Mouse (Mus musculus): ENCODE results near the gene Gjb3. TPM values are rescaled to one million over a fixed set of nuclear protein-coding genes. Genes with fewer than 3 reads are reported as not detected.

Gjb3 gene
- polyA plus RNA-seq, 1 experiment: 0.18 TPM

GRCm38 (mm10) chr4:127354506-127355485, 24.2 kb upstream of the Gjb3 start:
- WGBS: 63% methylated on average over 15 of the region's 15 CpGs
- H3K27ac ChIP-seq (ENCODE audit: insufficient read depth, low read length): no peak overlapping the region
- TF ChIP-seq CTCF (IDR thresholded peaks at IDR 0.05; ENCODE audit: borderline replicate concordance, insufficient read depth, low read depth, low read length): no peak
- no peak for TF ChIP-seq POLR2A (IDR thresholded peaks at IDR 0.05; ENCODE audit: borderline replicate concordance, insufficient read depth, low read length)
- H3K4me1 ChIP-seq (ENCODE audit: control insufficient read depth, insufficient read depth, low read length): no peaks in the 10 kb centered on the region; the same call in 1 of the 2 replicates
- no peak for DNase-seq
- no peaks in the 10 kb centered on the region for H3K27me3 ChIP-seq (ENCODE audit: control insufficient read depth, insufficient read depth, low read length)
- no peak overlapping the region for H3K4me3 ChIP-seq (replicated peaks; ENCODE audit: insufficient read depth, low read depth, low read length)

- DNase-seq: no peak
- TF ChIP-seq CTCF (IDR thresholded peaks at IDR 0.05; ENCODE audit: borderline replicate concordance, insufficient read depth, low read depth, low read length): no peak
- TF ChIP-seq POLR2A (IDR thresholded peaks at IDR 0.05; ENCODE audit: borderline replicate concordance, insufficient read depth, low read length): no peak
- 49% methylated on average over 8 of the region's 8 CpGs for WGBS
- H3K4me1 ChIP-seq (ENCODE audit: control insufficient read depth, insufficient read depth, low read length): no peaks in the 10 kb centered on the region
- H3K27me3 ChIP-seq (ENCODE audit: control insufficient read depth, insufficient read depth, low read length): no peaks in the 10 kb centered on the region
- H3K27ac ChIP-seq (ENCODE audit: insufficient read depth, low read length): no peak within 1 kb of the TSS
- H3K4me3 ChIP-seq (replicated peaks; ENCODE audit: insufficient read depth, low read depth, low read length): no peak within 1 kb of the TSS
These were observed 23.4 kb upstream of the Gjb3 start, which contains the start of gene Gjb4 for GRCm38 (mm10) chr4:127353951-127354438. Gjb4 (minus strand) TSS chr4:127354081.

DNA sequence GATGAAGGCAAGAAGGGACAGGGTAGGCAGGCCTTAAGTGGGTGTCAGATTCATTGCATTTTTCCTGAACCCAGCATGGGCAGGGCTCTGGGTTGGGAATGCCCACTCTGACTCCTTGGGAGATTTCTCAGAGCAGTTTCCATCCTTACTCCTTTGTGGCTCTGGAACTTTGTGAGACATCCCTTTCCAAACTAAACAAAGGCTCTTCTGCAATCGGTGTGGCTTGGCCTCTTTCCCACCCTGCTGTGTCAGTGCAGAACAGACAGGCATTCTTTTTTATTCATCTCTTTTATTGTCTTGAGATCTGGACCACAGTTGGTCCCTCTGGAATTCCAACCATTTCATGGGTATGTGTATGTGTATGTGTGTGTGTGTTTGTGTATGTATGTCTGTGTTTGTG, 21.9 kb upstream of the Gjb3 start:
- Histone ChIP-seq H3K4me3 (replicated peaks; ENCODE audit: insufficient read depth, low read depth, low read length) (no peak overlapping the region), H3K27me3 (ENCODE audit: control insufficient read depth, insufficient read depth, low read length) (no peaks in the 10 kb centered on the region), H3K4me1 (ENCODE audit: control insufficient read depth, insufficient read depth, low read length) (no peaks in the 10 kb centered on the region), H3K27ac (ENCODE audit: insufficient read depth, low read length) (no peak overlapping the region)
- DNase-seq: no peak
- WGBS: 17% methylated on average over 1 of the region's 1 CpGs
- TF ChIP-seq CTCF (IDR thresholded peaks at IDR 0.05; ENCODE audit: borderline replicate concordance, insufficient read depth, low read depth, low read length): no peak
- no peak for TF ChIP-seq POLR2A (IDR thresholded peaks at IDR 0.05; ENCODE audit: borderline replicate concordance, insufficient read depth, low read length)

GRCm38 (mm10) chr4:127349560-127350300, 19.1 kb upstream of the Gjb3 start:
- Histone ChIP-seq H3K27ac (ENCODE audit: insufficient read depth, low read length) (no peak overlapping the region), H3K4me3 (replicated peaks; ENCODE audit: insufficient read depth, low read depth, low read length) (no peak overlapping the region), H3K4me1 (ENCODE audit: control insufficient read depth, insufficient read depth, low read length) (no peaks in the 10 kb centered on the region), H3K27me3 (ENCODE audit: control insufficient read depth, insufficient read depth, low read length) (no peaks in the 10 kb centered on the region)
- DNase-seq: no peak
- WGBS: 74% methylated on average over 4 of the region's 4 CpGs
- TF ChIP-seq CTCF (IDR thresholded peaks at IDR 0.05; ENCODE audit: borderline replicate concordance, insufficient read depth, low read depth, low read length) (no peak), POLR2A (IDR thresholded peaks at IDR 0.05; ENCODE audit: borderline replicate concordance, insufficient read depth, low read length) (no peak)

GRCm38 (mm10) chr4:127345000-127345399, 14.4 kb upstream of the Gjb3 start:
- no peak for TF ChIP-seq CTCF (IDR thresholded peaks at IDR 0.05; ENCODE audit: borderline replicate concordance, insufficient read depth, low read depth, low read length)
- TF ChIP-seq POLR2A (IDR thresholded peaks at IDR 0.05; ENCODE audit: borderline replicate concordance, insufficient read depth, low read length): no peak
- WGBS: 86% methylated on average over 5 of the region's 5 CpGs
- H3K4me1 ChIP-seq (ENCODE audit: control insufficient read depth, insufficient read depth, low read length): no peaks in the 10 kb centered on the region
- no peak for DNase-seq
- H3K4me3 ChIP-seq (replicated peaks; ENCODE audit: insufficient read depth, low read depth, low read length): no peak overlapping the region
- H3K27me3 ChIP-seq (ENCODE audit: control insufficient read depth, insufficient read depth, low read length): no peaks in the 10 kb centered on the region
- H3K27ac ChIP-seq (ENCODE audit: insufficient read depth, low read length): no peak overlapping the region

- Histone ChIP-seq H3K27me3 (ENCODE audit: control insufficient read depth, insufficient read depth, low read length) (no peaks in the 10 kb centered on the region), H3K4me3 (replicated peaks; ENCODE audit: insufficient read depth, low read depth, low read length) (no peak overlapping the region), H3K4me1 (ENCODE audit: control insufficient read depth, insufficient read depth, low read length) (no peaks in the 10 kb centered on the region), H3K27ac (ENCODE audit: insufficient read depth, low read length) (no peak overlapping the region)
- TF ChIP-seq POLR2A (IDR thresholded peaks at IDR 0.05; ENCODE audit: borderline replicate concordance, insufficient read depth, low read length): no peak
- no peak for TF ChIP-seq CTCF (IDR thresholded peaks at IDR 0.05; ENCODE audit: borderline replicate concordance, insufficient read depth, low read depth, low read length)
- 55% methylated on average over 6 of the region's 6 CpGs for WGBS
- DNase-seq: no peak
These were observed 10.7 kb upstream of the Gjb3 start for GRCm38 (mm10) chr4:127341372-127341771.

DNA sequence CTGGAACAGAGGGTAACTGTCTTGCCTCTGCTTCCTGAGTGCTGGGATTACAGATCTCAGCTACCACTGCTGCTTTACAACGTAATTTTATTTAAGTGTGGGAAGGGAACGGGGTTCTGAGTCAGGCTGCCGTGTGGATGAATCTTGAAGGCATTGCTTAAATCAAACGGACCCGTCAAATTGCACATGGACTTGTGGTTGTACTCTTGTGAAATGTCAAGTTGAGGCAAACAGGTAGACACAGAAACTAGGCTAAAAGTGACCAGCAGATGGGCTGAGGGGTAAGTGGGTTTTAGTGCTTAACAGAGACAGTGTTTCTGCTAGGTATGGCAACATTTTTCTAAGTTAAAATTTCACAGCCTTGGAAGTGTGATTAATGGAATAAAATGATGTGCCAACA, 7.0 kb upstream of the Gjb3 start:
- Histone ChIP-seq H3K4me1 (ENCODE audit: control insufficient read depth, insufficient read depth, low read length) (no peaks in the 10 kb centered on the region), H3K4me3 (replicated peaks; ENCODE audit: insufficient read depth, low read depth, low read length) (no peak overlapping the region), H3K27ac (ENCODE audit: insufficient read depth, low read length) (no peak overlapping the region), H3K27me3 (ENCODE audit: control insufficient read depth, insufficient read depth, low read length) (no peaks in the 10 kb centered on the region; the same call in 1 of the 2 replicates)
- WGBS: 89% methylated on average over 5 of the region's 5 CpGs
- DNase-seq: no peak
- no peak for TF ChIP-seq POLR2A (IDR thresholded peaks at IDR 0.05; ENCODE audit: borderline replicate concordance, insufficient read depth, low read length)
- TF ChIP-seq CTCF (IDR thresholded peaks at IDR 0.05; ENCODE audit: borderline replicate concordance, insufficient read depth, low read depth, low read length): no peak

Data from cerebellum, adult 2 months (tissue).